Mouse (Mus musculus) left cerebral cortex, postnatal 25 days (tissue): ENCODE measurements around the gene Rad50. TPM values are rescaled to one million over a fixed set of nuclear protein-coding genes. Genes with fewer than 3 reads are reported as not detected.

Experiments used
- DNase-seq, 2 experiments: peaks; one replicate each; pipeline ENCODE4 v3.0.0; 2022; ENCODE audit warnings: low spot score in 2 of 2, mixed read lengths in 1 of 2
- intact Hi-C: fragments of 180-260 bp; cut with DNase I; formaldehyde crosslinking; loops from one replicate; pipeline ENCODE4 v1.15.1; 2025
- total RNA-seq, 2 experiments: library from RNA; stranded (reverse); gene quantifications; 2 replicates each; pipeline ENCODE4 v1.2.3; 2021

Gene Rad50
- 1 to 10 TPM; 9.2 to 9.6 TPM for total RNA-seq

GRCm38 (mm10) chr11:53706934-53707717, at the start of gene Rad50:
Gene Rad50 (minus strand): TSS chr11:53707319.
- intact Hi-C loops: no loop called here
- peak; percentile 91 to 94 for DNase-seq

GRCm38 (mm10) chr11:53755011-53755595, 48.0 kb upstream of the Rad50 start:
- no peak for DNase-seq
- intact Hi-C loops: no loop called here

GRCm38 (mm10) chr11:53749716-53750352, 42.7 kb upstream of the Rad50 start:
- DNase-seq: no peak
- intact Hi-C loops: no loop called here

GRCm38 (mm10) chr11:53749306-53749705, 42.2 kb upstream of the Rad50 start:
- intact Hi-C loops: no loop called here
- DNase-seq: peak in 1 of 2 experiments; percentile 42

- no peak for DNase-seq
- intact Hi-C loops: no loop called here
Measured at GRCm38 (mm10) chr11:53748614-53749013, 41.5 kb upstream of the Rad50 start.

- intact Hi-C loops: no loop called here
- no peak for DNase-seq
Measured at GRCm38 (mm10) chr11:53747985-53748384, 40.9 kb upstream of the Rad50 start.

- no peak for DNase-seq
- intact Hi-C loops: no loop called here
Measured at GRCm38 (mm10) chr11:53745260-53745659, 38.1 kb upstream of the Rad50 start.

- intact Hi-C loops: no loop called here
- DNase-seq: no peak
Measured at GRCm38 (mm10) chr11:53742353-53742752, 35.2 kb upstream of the Rad50 start.

GRCm38 (mm10) chr11:53737573-53737946, 30.4 kb upstream of the Rad50 start:
- DNase-seq: peak; percentile 31 to 69
- intact Hi-C loops: loop anchor here (2.0 to 5.0 kb wide), 3 partner anchors 113 to 267 kb away; partner anchors contain the start of gene Gm9837

GRCm38 (mm10) chr11:53736771-53737572, 29.9 kb upstream of the Rad50 start:
- intact Hi-C loops: loop anchor here (2.0 to 5.0 kb wide), 3 partner anchors 114 to 266 kb away; partner anchors contain the start of gene Gm9837

GRCm38 (mm10) chr11:53735682-53736245, 28.6 kb upstream of the Rad50 start:
- intact Hi-C loops: loop anchor here (2.0 to 5.0 kb wide), 3 partner anchors 115 to 265 kb away; partner anchors contain the start of gene Gm9837
- peak; percentile 44 to 68 for DNase-seq

More at GRCm38 (mm10) chr11:53736771-53737572, 29.9 kb upstream of the Rad50 start:
- DNase-seq: peak; percentile 62 to 91

GRCm38 (mm10) chr11:53734970-53735681, 28.0 kb upstream of the Rad50 start:
- intact Hi-C loops: loop anchor here (5.0 kb wide), 1 partner anchor 153 kb away; no protein-coding TSS in a partner anchor
- no peak for DNase-seq

- no peak for DNase-seq
- intact Hi-C loops: no loop called here
Measured at GRCm38 (mm10) chr11:53734431-53734830, 27.3 kb upstream of the Rad50 start.

- intact Hi-C loops: no loop called here
- DNase-seq: no peak
Measured at GRCm38 (mm10) chr11:53733824-53734223, 26.7 kb upstream of the Rad50 start.

- intact Hi-C loops: no loop called here
- DNase-seq: no peak
Measured at GRCm38 (mm10) chr11:53732244-53732643, 25.1 kb upstream of the Rad50 start.

GRCm38 (mm10) chr11:53731457-53731856, 24.3 kb upstream of the Rad50 start:
- intact Hi-C loops: no loop called here
- DNase-seq: no peak

GRCm38 (mm10) chr11:53720715-53721114, 13.6 kb upstream of the Rad50 start, which contains the start of gene Il5:
Gene Il5 (plus strand): TSS chr11:53720794.
- no peak for DNase-seq
- intact Hi-C loops: no loop called here

GRCm38 (mm10) chr11:53719701-53720100, 12.6 kb upstream of the Rad50 start:
- DNase-seq: no peak
- intact Hi-C loops: no loop called here

GRCm38 (mm10) chr11:53707718-53708009, 545 bp upstream of the Rad50 start:
- intact Hi-C loops: no loop called here
- no peak for DNase-seq
